Mouse (Mus musculus) CH12.LX (cell line): Measurements from ENCODE around the gene Mfsd5. TPM values are rescaled to one million over a fixed set of nuclear protein-coding genes. Genes with fewer than 3 reads are reported as not detected.

Experiments
- DNase-seq: peaks from one replicate; pipeline ENCODE4 v3.0.0-alpha.2; 2013; ENCODE audit errors: extremely low read depth
- H3K27ac ChIP-seq: 2 replicates; pipeline ENCODE4 v1.5.1; 2012; ENCODE audit warnings: low read depth, mild to moderate bottlenecking, control low read depth, moderate library complexity; ENCODE audit not compliant: insufficient read depth
- H3K27me3 ChIP-seq: replicated peaks from 2 replicates; pipeline ENCODE3; 2012; ENCODE audit warnings: inconsistent platforms
- H3K36me3 ChIP-seq, 2 experiments: replicated peaks in 1 of 2; 2 replicates each; pipeline versions ENCODE3 to v1.6.1; 2012; ENCODE audit warnings: inconsistent platforms in 1 of 2, low read length in 1 of 2, mild to moderate bottlenecking in 1 of 2, mixed read lengths in 1 of 2, moderate library complexity in 1 of 2; ENCODE audit not compliant: control insufficient read depth in 1 of 2, insufficient read depth in 1 of 2
- H3K4me1 ChIP-seq, 2 experiments: 2 replicates each; pipeline ENCODE4 v1.6.1; 2012; ENCODE audit warnings: inconsistent platforms in 1 of 2, moderate library complexity in 1 of 2; ENCODE audit not compliant: insufficient read depth in 2 of 2, control insufficient read depth in 1 of 2
- H3K4me2 ChIP-seq: 2 replicates; pipeline ENCODE4 v1.6.1; 2012; ENCODE audit warnings: low read depth, mild to moderate bottlenecking, control low read depth; ENCODE audit not compliant: poor library complexity, insufficient read depth, severe bottlenecking
- H3K4me3 ChIP-seq, 3 experiments: fragments of 150-350 bp in 1 of 3; sonication (generic) in 1 of 3; replicated peaks in 1 of 3; 2 replicates each; pipeline versions ENCODE3 to v1.5.1; 2011 to 2012; ENCODE audit warnings: low read depth in 2 of 3, low read length in 2 of 3, mild to moderate bottlenecking in 2 of 3, moderate library complexity in 2 of 3, control low read depth in 1 of 3, improper control_type of control experiment in 1 of 3, inconsistent platforms in 1 of 3, mixed read lengths in 1 of 3; ENCODE audit not compliant: poor library complexity in 1 of 3
- H3K79me2 ChIP-seq: replicated peaks from 2 replicates; pipeline ENCODE4 v1.6.1; 2012; ENCODE audit warnings: mild to moderate bottlenecking, moderate library complexity; ENCODE audit not compliant: control insufficient read depth, poor library complexity, insufficient read depth, severe bottlenecking; ENCODE audit errors: extremely low read depth
- H3K9ac ChIP-seq: 2 replicates; pipeline ENCODE4 v1.6.1; 2012; ENCODE audit warnings: low read depth, mild to moderate bottlenecking, control low read depth, moderate library complexity; ENCODE audit not compliant: insufficient read depth
- H3K9me3 ChIP-seq: replicated peaks from 2 replicates; pipeline ENCODE3; 2012; ENCODE audit warnings: low read length, inconsistent platforms, mixed read lengths
- BHLHE40 ChIP-seq: IDR thresholded peaks from 2 replicates; pipeline ENCODE4 v1.6.1; 2011; ENCODE audit warnings: mild to moderate bottlenecking, low read depth, low read length, improper control_type of control experiment
- CHD1 ChIP-seq: IDR thresholded peaks from 2 replicates; pipeline ENCODE4 v1.6.1; 2012; ENCODE audit warnings: low read depth, low read length, improper control_type of control experiment, inconsistent platforms
- CHD2 ChIP-seq: IDR thresholded peaks from 2 replicates; pipeline ENCODE4 v1.6.1; 2011; ENCODE audit warnings: low read length, improper control_type of control experiment
- CTCF ChIP-seq, 2 experiments: IDR thresholded peaks in 1 of 2; conservative IDR thresholded peaks in 1 of 2; 2 replicates each; pipeline ENCODE4 v1.5.1; 2011 to 2012; ENCODE audit warnings: low read depth in 2 of 2, low read length in 2 of 2, improper control_type of control experiment in 1 of 2, inconsistent platforms in 1 of 2, mild to moderate bottlenecking in 1 of 2, moderate library complexity in 1 of 2
- E2F4 ChIP-seq: IDR thresholded peaks from 2 replicates; pipeline ENCODE4 v1.6.1; 2011; ENCODE audit warnings: low read depth, low read length, improper control_type of control experiment; ENCODE audit not compliant: insufficient replicate concordance
- ELF1 ChIP-seq: IDR thresholded peaks from 2 replicates; pipeline ENCODE4 v1.6.1; 2014; ENCODE audit warnings: low read depth, mild to moderate bottlenecking, inconsistent platforms, low read length, improper control_type of control experiment
- EP300 ChIP-seq: IDR thresholded peaks from 2 replicates; pipeline ENCODE4 v1.6.1; 2011; ENCODE audit warnings: low read length, improper control_type of control experiment
- ETS1 ChIP-seq: conservative IDR thresholded peaks from 2 replicates; pipeline ENCODE4 v1.6.1; 2012; ENCODE audit warnings: low read depth, mild to moderate bottlenecking, inconsistent platforms, low read length, improper control_type of control experiment, moderate library complexity
- GABPA ChIP-seq: IDR thresholded peaks from 2 replicates; pipeline ENCODE4 v1.6.1; 2012; ENCODE audit warnings: low read depth, low read length, improper control_type of control experiment, inconsistent platforms; ENCODE audit not compliant: insufficient replicate concordance
- HCFC1 ChIP-seq: IDR thresholded peaks from 2 replicates; pipeline ENCODE4 v1.6.1; 2012; ENCODE audit warnings: low read depth, mild to moderate bottlenecking, inconsistent platforms, low read length, improper control_type of control experiment
- IRF4 ChIP-seq: IDR thresholded peaks from 2 replicates; pipeline ENCODE4 v1.6.1; 2014; ENCODE audit warnings: low read depth, mild to moderate bottlenecking, inconsistent platforms, low read length, improper control_type of control experiment
- JUN ChIP-seq: IDR thresholded peaks from 2 replicates; pipeline ENCODE4 v1.6.1; 2011; ENCODE audit warnings: low read depth, mild to moderate bottlenecking, low read length, improper control_type of control experiment, moderate library complexity; ENCODE audit not compliant: insufficient read depth
- JUND ChIP-seq: conservative IDR thresholded peaks from 2 replicates; pipeline ENCODE4 v1.6.1; 2011; ENCODE audit warnings: low read depth, low read length, improper control_type of control experiment
- KAT2A ChIP-seq: IDR thresholded peaks from 2 replicates; pipeline ENCODE4 v1.6.1; 2012; ENCODE audit warnings: low read length, improper control_type of control experiment, inconsistent platforms; ENCODE audit not compliant: insufficient replicate concordance
- MAFK ChIP-seq: IDR thresholded peaks from 2 replicates; pipeline ENCODE4 v1.6.1; 2011; ENCODE audit warnings: low read length, improper control_type of control experiment; ENCODE audit not compliant: insufficient replicate concordance
- MAX ChIP-seq: IDR thresholded peaks from 2 replicates; pipeline ENCODE4 v1.6.1; 2011; ENCODE audit warnings: low read length, improper control_type of control experiment
- MAZ ChIP-seq: IDR thresholded peaks from 2 replicates; pipeline ENCODE4 v1.6.1; 2012; ENCODE audit warnings: low read depth, mild to moderate bottlenecking, inconsistent platforms, low read length, improper control_type of control experiment, moderate library complexity
- MEF2A ChIP-seq: IDR thresholded peaks from 2 replicates; pipeline ENCODE4 v1.6.1; 2014; ENCODE audit warnings: low read depth, mild to moderate bottlenecking, inconsistent platforms, low read length, improper control_type of control experiment, borderline replicate concordance
- MXI1 ChIP-seq: IDR thresholded peaks from 2 replicates; pipeline ENCODE4 v1.6.1; 2011; ENCODE audit warnings: mild to moderate bottlenecking, low read depth, low read length, improper control_type of control experiment
- MYC ChIP-seq: IDR thresholded peaks from 2 replicates; pipeline ENCODE4 v1.6.1; 2011; ENCODE audit warnings: low read depth, mild to moderate bottlenecking, improper control_type of control experiment, low read length
- NELFE ChIP-seq: IDR thresholded peaks from 2 replicates; pipeline ENCODE4 v1.6.1; 2011; ENCODE audit warnings: low read depth, low read length, improper control_type of control experiment
- NRF1 ChIP-seq: IDR thresholded peaks from 2 replicates; pipeline ENCODE4 v1.6.1; 2014; ENCODE audit warnings: low read depth, mild to moderate bottlenecking, inconsistent platforms, low read length, improper control_type of control experiment, moderate library complexity
- PAX5 ChIP-seq: IDR thresholded peaks from 2 replicates; pipeline ENCODE4 v1.6.1; 2012; ENCODE audit warnings: low read length, inconsistent platforms, mixed read lengths
- POLR2A ChIP-seq: IDR thresholded peaks from 2 replicates; pipeline ENCODE4 v1.6.1; 2011; ENCODE audit warnings: low read depth, mild to moderate bottlenecking, improper control_type of control experiment, low read length
- POLR2AphosphoS2 ChIP-seq: IDR thresholded peaks from 2 replicates; pipeline ENCODE4 v1.6.1; 2011; ENCODE audit warnings: low read depth, low read length, improper control_type of control experiment
- RAD21 ChIP-seq: IDR thresholded peaks from 2 replicates; pipeline ENCODE4 v1.6.1; 2011; ENCODE audit warnings: low read depth, mild to moderate bottlenecking, low read length, improper control_type of control experiment, moderate library complexity
- RCOR1 ChIP-seq: conservative IDR thresholded peaks from 2 replicates; pipeline ENCODE4 v1.6.1; 2012; ENCODE audit warnings: low read depth, mild to moderate bottlenecking, inconsistent platforms, low read length, improper control_type of control experiment
- SIN3A ChIP-seq: IDR thresholded peaks from 2 replicates; pipeline ENCODE4 v1.6.1; 2012; ENCODE audit warnings: low read length, improper control_type of control experiment, inconsistent platforms
- SMC3 ChIP-seq: IDR thresholded peaks from 2 replicates; pipeline ENCODE4 v1.6.1; 2011; ENCODE audit warnings: low read depth, low read length, improper control_type of control experiment
- TBP ChIP-seq: conservative IDR thresholded peaks from 2 replicates; pipeline ENCODE4 v1.6.1; 2011; ENCODE audit warnings: low read depth, low read length, improper control_type of control experiment
- TCF12 ChIP-seq: IDR thresholded peaks from 2 replicates; pipeline ENCODE4 v1.6.1; 2014; ENCODE audit warnings: low read depth, mild to moderate bottlenecking, inconsistent platforms, low read length, improper control_type of control experiment
- UBTF ChIP-seq: IDR thresholded peaks from 2 replicates; pipeline ENCODE4 v1.6.1; 2012; ENCODE audit warnings: low read depth, mild to moderate bottlenecking, inconsistent platforms, low read length, improper control_type of control experiment, moderate library complexity
- USF1 ChIP-seq: IDR thresholded peaks from 2 replicates; pipeline ENCODE4 v1.6.1; 2014; ENCODE audit warnings: low read depth, mild to moderate bottlenecking, inconsistent platforms, low read length, improper control_type of control experiment
- USF2 ChIP-seq: conservative IDR thresholded peaks from 2 replicates; pipeline ENCODE4 v1.6.1; 2011; ENCODE audit warnings: low read depth, low read length, improper control_type of control experiment
- ZC3H11A ChIP-seq: IDR thresholded peaks from 2 replicates; pipeline ENCODE4 v1.6.1; 2012; ENCODE audit warnings: low read depth, mild to moderate bottlenecking, inconsistent platforms, low read length, improper control_type of control experiment
- ZKSCAN1 ChIP-seq: IDR thresholded peaks from 2 replicates; pipeline ENCODE4 v1.6.1; 2012; ENCODE audit warnings: low read depth, inconsistent platforms, low read length, improper control_type of control experiment, borderline replicate concordance
- ZMIZ1 ChIP-seq: IDR thresholded peaks from 2 replicates; pipeline ENCODE4 v1.6.1; 2012; ENCODE audit warnings: low read depth, mild to moderate bottlenecking, inconsistent platforms, low read length, improper control_type of control experiment
- ZNF384 ChIP-seq: IDR thresholded peaks from 2 replicates; pipeline ENCODE4 v1.6.1; 2012; ENCODE audit warnings: low read depth, low read length, improper control_type of control experiment, inconsistent platforms
- dilution Hi-C: fragments of 300-500 bp; cut with MboI; formaldehyde crosslinking; loops from 2 replicates; pipeline ENCODE4 v1.14.3; 2020; ENCODE audit warnings: low sequenced_read_pairs; ENCODE audit not compliant: extremely low pct_unique_long_range_greater_than_20kb, extremely low pct_ligation_motif_present
- in situ Hi-C: fragments of 300-500 bp; cut with MboI; formaldehyde crosslinking; loops from 3 replicates; pipeline ENCODE4 v1.14.3; 2019; ENCODE audit warnings: low sequenced_read_pairs, low pct_ligation_motif_present, low pct_unique_long_range_greater_than_20kb, mixed read lengths
- polyA plus RNA-seq: library from polyadenylated mRNA; unstranded; fragments of >175 nt; gene quantifications from 2 replicates; pipeline ENCODE4 v1.2.1, GENCODE M21; 2012; ENCODE audit warnings: low read depth; ENCODE audit not compliant: insufficient read length
- total RNA-seq, 2 experiments: library from RNA; depleted of rRNA; stranded (reverse); fragments of 300-350 nt in 1 of 2; fragments of >200 nt in 1 of 2; gene quantifications; 2 replicates each; pipeline ENCODE4 v1.2.3; 2012 to 2014

Mfsd5 gene
- total and polyA plus RNA-seq, 3 experiments = 31.1 to 90.6 (median 51.8) TPM

DNA sequence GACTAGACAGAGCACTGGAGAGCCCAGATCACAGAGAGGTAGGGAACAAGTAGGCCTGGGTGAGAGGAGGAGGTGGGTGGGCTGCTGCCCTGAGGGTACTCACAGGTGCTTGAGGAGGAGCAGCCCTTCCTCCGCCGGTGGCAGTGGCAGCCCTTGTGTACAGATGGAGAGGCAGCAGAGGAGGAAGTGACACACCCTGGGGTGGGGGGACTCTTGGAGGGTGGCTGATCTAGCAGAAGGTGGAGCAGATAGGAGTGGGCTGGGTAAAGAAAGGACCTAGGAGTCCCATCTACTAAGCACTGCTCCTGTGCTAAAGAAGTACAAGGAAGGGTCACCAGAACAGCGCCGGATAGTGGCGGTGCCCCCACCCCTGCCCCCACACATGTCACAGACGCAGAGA lies 47.5 kb upstream of the Mfsd5 start, which contains the start of gene Itgb7:
TSS of gene Itgb7 (minus strand) at position 197 of the 400 bp plus-strand sequence.
- peaks cover 2% of the 10 kb centered on the region for H3K27me3 ChIP-seq
- H3K4me1 ChIP-seq = peaks cover 36 to 60% of the 10 kb centered on the region in 2 experiments
- no peaks in the 10 kb centered on the region for H3K36me3 ChIP-seq
- H3K4me2 ChIP-seq = peak within 1 kb of the TSS; percentile 52
- peak within 1 kb of the TSS in 2 of 3 experiments; percentile 8 to 49 for H3K4me3 ChIP-seq
- DNase-seq = no peak
- in situ Hi-C loops (no loop called here), dilution Hi-C loops (no loop called here)
- no peak within 1 kb of the TSS for H3K27ac ChIP-seq
- H3K9ac ChIP-seq = no peak within 1 kb of the TSS
- no peaks in the 10 kb centered on the region for H3K9me3 ChIP-seq
- TF ChIP-seq PAX5 (no peak), CHD1 (no peak), SIN3A (0 out of 2 replicates have a peak, but pooled peaks have one; percentile 49), ELF1 (no peak), TCF12 (0 out of 2 replicates have a peak, but pooled peaks have one; percentile 17), IRF4 (peak; percentile 18), KAT2A (no peak), UBTF (no peak), ZKSCAN1 (no peak), MAX (no peak), NRF1 (no peak), ZNF384 (no peak), ETS1 (no peak), USF1 (no peak), HCFC1 (0 out of 2 replicates have a peak, but pooled peaks have one; percentile 9), EP300 (peak; percentile 35; the same call in 1 of the 2 replicates), ZC3H11A (no peak), JUND (no peak), CTCF (conservative IDR thresholded peaks at IDR 0.05 in 1 of 2, IDR thresholded peaks at IDR 0.05 in 1 of 2; ENCODE audit: low read depth in 2 of 2, low read length in 2 of 2) (no peak), TBP (no peak), BHLHE40 (no peak), MAZ (peak; percentile 30; the same call in 1 of the 2 replicates), JUN (no peak), RCOR1 (no peak), CHD2 (0 out of 2 replicates have a peak, but pooled peaks have one; percentile 27), SMC3 (no peak), POLR2AphosphoS2 (no peak), MYC (no peak), E2F4 (no peak), ZMIZ1 (no peak), RAD21 (no peak), GABPA (no peak), MEF2A (no peak; the same call in 1 of the 2 replicates), NELFE (peak; percentile 41; the same call in 1 of the 2 replicates), USF2 (no peak), POLR2A (peak; percentile 43; the same call in 1 of the 2 replicates), MAFK (no peak), MXI1 (no peak; the same call in 1 of the 2 replicates)
- no peaks in the 10 kb centered on the region for H3K79me2 ChIP-seq
